In the genomic region with DNA sequence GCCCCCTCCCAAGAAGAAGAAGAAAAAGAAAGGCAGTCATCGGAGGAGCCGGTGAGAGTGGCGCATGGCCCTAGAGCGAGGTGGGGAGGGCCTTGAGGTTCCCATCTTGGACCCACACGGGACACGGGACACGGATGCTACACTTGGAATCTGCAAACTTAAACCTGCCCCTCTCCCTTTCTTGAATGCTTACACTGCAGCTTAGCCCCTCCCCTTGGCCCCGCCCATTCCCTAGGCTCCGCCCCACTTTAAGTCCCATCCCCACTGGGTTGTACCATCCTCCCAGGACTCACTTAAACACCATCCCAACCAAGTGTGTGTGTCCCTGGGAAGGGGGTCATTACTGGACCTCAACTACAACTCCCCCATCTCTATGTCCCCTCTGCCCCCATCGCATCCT, we compare ENCODE assay signal across 11 mouse cellular contexts. TPM values are rescaled to one million over a fixed set of nuclear protein-coding genes. Genes with fewer than 3 reads are reported as not detected.
A peak's percentile ranks its signal among the peaks of the same experiment; 100 is the strongest.
DNase-seq lines count a peak whose midpoint lies in the region; ATAC-seq lines count a peak whose summit lies in the region.
"Had no signal": no experiment of that assay in that cellular context is flagged by ENCODE, and none has a peak within 500 bp of the region (broad histone marks: within the 10 kb centered on the region; RNA-seq: fewer than 3 reads in every experiment).

No protein-coding gene starts in this region.

- no peaks in the 10 kb centered on the region for H3K36me3 ChIP-seq in kidney, embryonic 16.5 days (ENCODE audit: insufficient read depth, low read length)
- H3K36me3 ChIP-seq in forebrain, embryonic 14.5 days (ENCODE audit: control insufficient read depth, insufficient read depth, low read length), result 0 out of 2 replicates have a peak, but pooled peaks cover 4% of the 10 kb centered on the region

- peaks cover 13% of the 10 kb centered on the region for H3K4me1 ChIP-seq in kidney, embryonic 16.5 days (ENCODE audit: insufficient read depth, low read length)
- peaks cover 18% of the 10 kb centered on the region for H3K4me1 ChIP-seq in forebrain, embryonic 14.5 days (ENCODE audit: control insufficient read depth, insufficient read depth, low read length)

- DNase-seq in kidney, adult 11 months, result no peak
- DNase-seq in R1 (ENCODE audit: low read depth, low spot score), result peak; percentile 84
- DNase-seq in forebrain, embryonic 14.5 days (ENCODE audit: low spot score), result no peak
- DNase-seq in neural tube, embryonic 10.5 days (ENCODE audit: extremely low spot score, low spot score), result peak; percentile 45
- no peak for DNase-seq in cerebellum, adult 9-10 months
- no peak for DNase-seq in Muller cell, postnatal 12 days (ENCODE audit: inconsistent ontology term)
- DNase-seq: heart, postnatal 4 days; right cerebral cortex, postnatal 25 days had no signal

- no peak overlapping the region for H3K9ac ChIP-seq in kidney, embryonic 16.5 days (replicated peaks; ENCODE audit: low read length)
- 0 out of 2 replicates have a peak overlapping the region, but pooled peaks have one; percentile 8 for H3K9ac ChIP-seq in forebrain, embryonic 14.5 days (ENCODE audit: low read length)

- H3K9me3 ChIP-seq in kidney, embryonic 16.5 days (ENCODE audit: low read length), result peaks cover 4% of the 10 kb centered on the region; the same call in 1 of the 2 replicates
- H3K9me3 ChIP-seq in forebrain, embryonic 14.5 days (replicated peaks; ENCODE audit: control insufficient read depth, low read length), result no peaks in the 10 kb centered on the region; the same call in 1 of the 2 replicates

- WGBS in kidney, embryonic 16.5 days, result 3% methylated on average over 10 of the region's 10 CpGs
- WGBS in forebrain, embryonic 14.5 days, result 4% methylated on average over 10 of the region's 10 CpGs

- ATAC-seq in kidney, embryonic 16.5 days (ENCODE audit: low FRiP score, low TSS enrichment), result no peak
- no peak for ATAC-seq in forebrain, embryonic 14.5 days

- peak overlapping the region; percentile 26; the same call in 1 of the 2 replicates for H3K4me2 ChIP-seq in kidney, embryonic 16.5 days (replicated peaks; ENCODE audit: low read depth, low read length)
- H3K4me2 ChIP-seq in forebrain, embryonic 14.5 days (ENCODE audit: low read length), result 0 out of 2 replicates have a peak overlapping the region, but pooled peaks have one; percentile 5

- H3K27ac ChIP-seq in kidney, embryonic 16.5 days (ENCODE audit: low read length), result no peak overlapping the region
- no peak overlapping the region for H3K27ac ChIP-seq in forebrain, embryonic 14.5 days (ENCODE audit: low read depth, low read length)

- H3K27me3 ChIP-seq in kidney, embryonic 16.5 days (ENCODE audit: insufficient read depth, low read length), result peaks cover 77% of the 10 kb centered on the region
- peaks cover 52% of the 10 kb centered on the region for H3K27me3 ChIP-seq in forebrain, embryonic 14.5 days (replicated peaks; ENCODE audit: control insufficient read depth, insufficient read depth, low read length)

- no peak overlapping the region for H3K4me3 ChIP-seq in kidney, embryonic 16.5 days (ENCODE audit: low read length)
- H3K4me3 ChIP-seq in forebrain, embryonic 14.5 days (ENCODE audit: low read depth, low read length), result no peak overlapping the region

RNA-seq across cellular contexts. Expression of a gene that starts 35.3 kb away (rescaled TPM):
- polyA plus RNA-seq in kidney, embryonic 16.5 days (2015; fragmentation: Nextera tagmentation; extraction: Ambion mirVana), result 69.9 and 70.5 TPM in 2 replicates
- 6.6 and 8.1 TPM in 2 replicates for polyA plus RNA-seq in forebrain, embryonic 14.5 days (2014; fragmentation: Nextera tagmentation; extraction: Ambion mirVana)

RNA-seq across cellular contexts. Expression of a gene that starts 45.7 kb away (rescaled TPM):
- 0.27 and 1.0 TPM in 2 replicates for polyA plus RNA-seq in kidney, embryonic 16.5 days (2015; fragmentation: Nextera tagmentation; extraction: Ambion mirVana)
- polyA plus RNA-seq in forebrain, embryonic 14.5 days (2014; fragmentation: Nextera tagmentation; extraction: Ambion mirVana), result 23.6 and 31.1 TPM in 2 replicates
- polyA plus RNA-seq: liver, embryonic 16.5 days; thymus, postnatal 0 days had no signal

Comparison
In these comparisons a context has a peak if more than half of its experiments do, and no peak if none do; other contexts are left out.
1. DNase-seq: peak in R1 (single experiment) and neural tube, embryonic 10.5 days (single experiment); none in kidney, adult 11 months (single experiment), forebrain, embryonic 14.5 days (single experiment), cerebellum, adult 9-10 months (single experiment) and Muller cell, postnatal 12 days (single experiment).
2. RNA of a gene that starts 45.7 kb away (polyA plus RNA-seq): 23.6 to 31.1 TPM in forebrain, embryonic 14.5 days; 0.27 to 1.0 TPM in kidney, embryonic 16.5 days; every median in the first group is over 10 times any median in the second.